Mouse (Mus musculus) left cerebral cortex, adult 9 months (tissue): ENCODE measurements at regions not wholly inside any gene's neighbourhood (a gene's known extent, or its start where the extent isn't known, plus 50 kb on each side); places are given as distances from the start of the nearest gene placed in this dataset.
A peak's percentile ranks its signal among the peaks of the same experiment; 100 is the strongest.

Source experiments
- DNase-seq, 2 experiments: peaks; one replicate each; pipeline ENCODE4 v3.0.0; 2022; ENCODE audit warnings: low spot score in 2 of 2

GRCm38 (mm10) chr10:8998758-8999398 lies 113.0 kb upstream of the Sash1 start:
- no peak for DNase-seq

- no peak for DNase-seq
These were observed 112.5 kb upstream of the Sash1 start for GRCm38 (mm10) chr10:8998356-8998755.

- DNase-seq: no peak
These were observed 109.2 kb upstream of the Sash1 start for GRCm38 (mm10) chr10:8995097-8995496.

DNA sequence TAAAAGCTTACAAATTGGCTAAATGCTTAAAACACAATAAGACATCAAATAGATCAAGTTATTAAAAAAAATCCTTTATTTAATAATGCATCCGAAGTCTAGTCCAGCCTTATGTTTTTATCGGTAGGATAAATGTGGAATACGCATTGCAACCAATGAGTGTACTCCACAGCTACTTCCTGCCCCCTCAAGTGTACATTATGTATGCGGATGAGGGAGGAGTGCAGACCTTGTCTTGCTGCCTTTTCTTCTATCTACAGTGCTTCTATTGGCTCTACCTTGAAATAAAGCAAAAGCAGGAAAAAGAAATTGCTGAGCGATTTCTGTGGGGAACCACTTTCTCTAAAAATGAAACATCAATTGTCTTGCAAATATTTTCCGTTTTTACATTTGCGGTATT lies 100.5 kb upstream of the Sash1 start:
- no peak for DNase-seq

- DNase-seq: no peak
These were observed 97.5 kb upstream of the Sash1 start for GRCm38 (mm10) chr10:8983347-8983746.

GRCm38 (mm10) chr10:8980568-8980967 lies 94.7 kb upstream of the Sash1 start:
- no peak for DNase-seq

- DNase-seq: no peak
These were observed 92.7 kb upstream of the Sash1 start for GRCm38 (mm10) chr10:8978595-8978994.

GRCm38 (mm10) chr10:8973934-8974333 lies 88.1 kb upstream of the Sash1 start:
- no peak for DNase-seq

DNA sequence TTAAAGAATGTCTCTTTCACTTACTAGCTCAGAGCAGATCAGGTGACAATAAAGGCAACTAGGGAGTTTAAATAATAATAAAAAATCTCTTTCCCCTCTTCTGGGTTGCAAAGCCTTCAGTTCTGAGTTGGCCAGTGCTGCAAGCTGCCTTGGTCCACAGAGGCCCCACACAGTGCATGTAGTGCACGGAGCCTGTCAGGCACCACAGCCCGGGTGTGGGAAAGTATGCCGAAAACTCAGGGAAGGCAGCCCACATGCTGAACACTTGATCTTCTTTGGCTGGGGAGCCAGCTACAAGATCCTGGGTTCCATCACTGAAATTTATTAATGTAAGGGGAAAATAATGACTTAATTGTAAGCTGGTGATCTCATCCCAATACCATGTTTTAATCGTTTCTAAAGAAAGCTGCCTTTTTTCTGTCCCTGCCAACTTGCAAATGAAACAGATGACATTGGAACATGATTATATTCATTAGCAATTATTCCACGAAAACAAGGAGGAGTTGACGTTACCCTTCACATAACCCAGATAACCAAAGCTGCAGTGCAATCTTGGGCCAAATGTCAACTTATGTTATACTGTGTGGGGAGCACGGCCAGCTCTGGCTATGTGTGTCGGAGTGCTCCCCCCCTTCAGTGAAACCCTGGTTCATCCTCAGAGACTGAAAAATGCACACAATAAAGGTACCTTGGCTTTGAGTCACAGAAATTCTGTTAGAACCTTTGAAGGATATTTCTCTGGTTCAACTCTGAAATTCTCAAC lies 87.1 kb upstream of the Sash1 start:
- DNase-seq: no peak

GRCm38 (mm10) chr10:8970807-8971206 lies 84.9 kb upstream of the Sash1 start:
- DNase-seq: no peak

- no peak for DNase-seq
These were observed 83.7 kb upstream of the Sash1 start for GRCm38 (mm10) chr10:8969586-8969985.

- no peak for DNase-seq
These were observed 83.1 kb upstream of the Sash1 start for GRCm38 (mm10) chr10:8969016-8969415.

GRCm38 (mm10) chr10:8968276-8968923 lies 82.5 kb upstream of the Sash1 start:
- peak in 1 of 2 experiments; percentile 9 for DNase-seq

DNA sequence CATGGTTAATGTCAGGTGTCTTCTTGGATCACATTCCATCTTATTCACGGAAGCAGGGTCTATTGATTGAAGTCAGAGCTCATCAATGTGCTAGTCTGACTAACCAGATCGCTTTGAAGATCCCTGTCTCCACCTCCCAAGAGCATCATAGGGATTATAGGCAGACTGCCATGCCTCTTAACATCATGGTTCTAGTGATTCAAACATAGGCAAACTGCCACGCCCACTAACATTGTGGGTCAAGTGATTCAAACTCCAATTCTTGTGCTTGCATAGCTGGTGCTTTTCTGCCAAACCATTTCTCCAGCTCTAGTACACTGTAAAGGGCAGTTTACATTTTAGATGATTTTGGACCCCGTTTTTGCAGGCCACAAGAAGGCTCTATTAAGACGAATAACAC lies 77.1 kb upstream of the Sash1 start:
- DNase-seq: no peak

DNA sequence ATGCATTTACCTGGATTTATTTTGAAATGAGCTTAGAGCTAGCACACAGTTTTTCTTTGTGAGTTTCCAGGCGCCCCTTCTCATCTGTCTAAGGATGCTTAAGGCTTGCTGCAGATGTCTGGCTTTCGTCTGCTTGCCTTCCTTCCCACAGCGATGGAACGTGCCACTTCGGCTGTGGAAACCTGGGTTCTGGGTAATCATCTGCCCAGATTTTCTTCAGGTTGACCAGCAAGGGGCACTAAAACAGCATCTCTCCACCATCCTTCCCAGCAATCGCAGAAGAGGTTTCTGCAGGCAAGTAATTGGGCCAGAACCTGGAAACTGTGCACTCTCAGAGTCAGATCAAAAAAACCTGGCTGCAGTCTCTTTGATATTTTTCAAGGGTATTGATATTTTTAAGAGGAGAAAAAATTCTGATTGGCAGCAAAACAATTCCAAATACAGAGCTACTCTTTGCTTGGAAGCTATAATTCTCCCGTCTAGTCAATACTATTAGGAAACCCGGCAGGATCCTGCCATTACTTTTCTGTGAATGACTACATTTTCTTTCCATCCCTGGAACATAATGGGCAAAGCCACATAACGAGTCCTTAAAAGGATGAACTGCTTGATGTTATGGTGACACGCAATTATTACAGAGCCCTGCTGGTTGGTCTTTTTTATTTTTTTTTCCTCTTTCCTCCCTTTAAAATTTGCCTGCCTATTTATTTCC lies 75.2 kb upstream of the Sash1 start:
- DNase-seq: peak in 1 of 2 experiments; percentile 10

DNA sequence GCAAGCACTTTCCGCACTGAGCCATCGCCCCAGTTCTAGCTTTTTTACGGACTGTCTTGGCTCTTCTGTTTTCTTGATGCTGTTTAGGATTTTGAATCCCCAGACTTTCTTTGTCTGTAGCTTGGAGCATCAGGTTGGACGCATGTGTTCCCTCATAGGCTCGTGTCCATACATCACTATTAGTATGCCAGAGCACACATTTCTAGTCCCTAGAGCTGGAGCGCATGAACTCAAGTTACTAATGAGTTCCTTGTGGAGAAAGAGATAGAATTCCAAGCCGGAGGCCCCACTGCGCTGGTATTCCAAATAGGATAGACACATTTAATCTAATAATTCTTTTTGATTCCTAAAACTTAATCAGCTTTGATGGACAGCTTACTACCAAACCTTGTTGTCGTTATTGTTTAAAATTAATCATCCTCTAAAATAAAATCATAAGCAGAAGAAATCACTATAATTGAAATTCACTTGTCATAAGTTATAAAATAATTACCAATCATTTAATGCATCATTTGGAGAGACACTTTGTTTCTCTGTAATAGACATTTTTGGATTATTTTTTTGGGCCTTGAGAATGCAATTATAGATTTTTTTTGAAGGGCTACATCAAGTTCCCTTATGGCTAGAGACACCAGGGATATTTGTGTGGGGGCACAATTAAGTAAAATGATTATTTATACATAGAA lies 74.5 kb upstream of the Sash1 start:
- DNase-seq: no peak

- no peak for DNase-seq
These were observed 69.8 kb upstream of the Sash1 start for GRCm38 (mm10) chr10:8955499-8956211.

DNA sequence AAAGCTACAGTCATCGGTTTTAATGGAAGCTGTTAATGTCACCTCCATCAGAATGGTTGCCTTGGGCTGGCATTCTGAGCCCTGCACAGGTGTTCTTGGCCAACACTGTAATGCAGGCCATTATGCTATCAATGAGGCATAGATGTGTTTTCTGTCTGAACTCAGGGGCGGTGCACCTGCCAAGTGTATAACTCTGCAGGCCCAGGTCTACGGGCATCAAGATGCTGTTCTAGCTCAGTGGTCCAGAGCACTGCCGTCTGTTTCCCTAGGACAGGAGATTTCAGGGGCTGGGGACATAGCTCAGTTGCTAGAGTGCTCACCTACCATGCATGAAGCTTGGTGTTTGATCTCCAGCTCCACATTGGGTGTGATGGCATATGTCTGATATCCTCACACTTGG lies 68.1 kb upstream of the Sash1 start:
- DNase-seq: no peak

DNA sequence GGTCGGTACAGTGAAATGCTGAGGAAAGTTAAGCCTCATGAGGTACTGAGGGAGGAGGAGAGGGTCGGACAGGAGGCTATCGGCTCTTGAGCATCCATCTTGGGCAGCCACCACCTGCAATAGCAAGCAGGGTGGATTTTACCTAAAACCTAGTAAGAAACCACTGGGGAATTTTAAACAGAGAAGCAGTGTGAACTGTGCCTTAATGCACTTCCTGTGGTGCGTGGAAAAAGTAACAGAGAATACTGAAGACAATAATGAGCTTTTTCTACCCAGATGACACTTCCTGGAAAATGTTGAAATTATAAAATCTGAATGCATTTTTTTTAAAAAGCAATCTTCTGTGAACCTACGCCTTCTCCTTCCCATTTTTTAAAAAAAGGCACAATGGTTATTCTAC lies 67.1 kb upstream of the Sash1 start:
- no peak for DNase-seq

- DNase-seq: no peak
These were observed 66.1 kb upstream of the Sash1 start for GRCm38 (mm10) chr10:8951937-8952336.

DNA sequence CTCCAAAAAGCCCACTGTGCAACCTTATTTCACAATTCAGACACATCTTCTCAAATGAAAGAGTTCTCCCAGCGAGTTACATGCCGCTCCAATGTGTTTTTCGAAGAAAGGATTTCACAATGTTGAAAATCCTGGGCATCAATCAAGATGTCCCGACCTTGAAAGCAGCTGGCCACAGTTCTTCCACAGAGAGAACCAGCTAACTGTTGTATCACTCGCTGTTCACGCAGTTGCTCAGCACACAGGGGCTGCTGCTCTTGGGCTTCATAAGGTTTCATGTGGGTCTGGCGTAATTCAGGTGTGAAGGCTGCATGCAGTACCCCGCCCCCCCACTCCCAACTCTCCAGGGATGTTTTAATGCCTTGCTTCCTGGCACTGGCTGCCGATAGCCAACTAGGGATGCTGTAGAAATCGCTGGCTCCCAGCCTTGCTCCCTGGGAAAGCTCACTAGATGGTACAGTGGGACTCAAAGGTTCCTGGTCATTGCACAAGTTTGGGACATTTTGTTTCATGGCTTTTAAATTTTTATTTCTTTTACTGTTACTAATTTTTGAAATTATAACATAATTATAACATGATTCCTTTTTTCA lies 65.5 kb upstream of the Sash1 start:
- DNase-seq: no peak
